Mouse (Mus musculus): ENCODE results near the gene Cacnb4. TPM values are rescaled to one million over a fixed set of nuclear protein-coding genes. Genes with fewer than 3 reads are reported as not detected.

Cacnb4 gene
- polyA plus RNA-seq, 1 experiment from 2014 or later: 0.39 TPM

DNA sequence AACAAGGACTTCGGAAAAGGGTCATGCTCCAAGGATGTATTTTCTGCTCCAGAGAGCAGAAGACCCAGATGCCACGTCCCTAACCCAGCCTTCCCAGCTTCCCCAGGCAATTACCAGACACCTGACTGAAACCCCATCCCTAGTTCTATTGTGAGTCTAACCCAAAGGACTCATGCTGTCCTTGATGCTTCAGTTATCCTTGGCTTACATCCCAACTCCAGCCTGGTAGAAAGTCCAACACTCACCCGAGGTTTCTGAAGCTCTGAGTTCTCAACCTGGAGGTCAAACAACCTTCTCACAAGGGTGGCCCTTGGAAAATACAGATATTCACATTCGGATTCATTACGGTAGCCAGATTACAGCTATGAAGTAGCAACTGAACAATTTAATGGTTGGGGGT, 40.6 kb downstream of the Cacnb4 start:
- Histone ChIP-seq H3K4me3 (ENCODE audit: low read length) (no peak overlapping the region), H3K27me3 (replicated peaks; ENCODE audit: control insufficient read depth, insufficient read depth, low read length) (no peaks in the 10 kb centered on the region), H3K4me2 (ENCODE audit: low read depth, low read length) (no peak overlapping the region), H3K36me3 (ENCODE audit: control insufficient read depth, insufficient read depth, low read length) (no peaks in the 10 kb centered on the region), H3K9me3 (ENCODE audit: control insufficient read depth, low read length) (no peaks in the 10 kb centered on the region), H3K9ac (ENCODE audit: low read depth, low read length) (no peak overlapping the region), H3K27ac (ENCODE audit: low read length) (no peak overlapping the region), H3K4me1 (ENCODE audit: control insufficient read depth, insufficient read depth, low read length) (no peaks in the 10 kb centered on the region)
- WGBS: 69% methylated on average over 5 of the region's 5 CpGs
- no peak for ATAC-seq

DNA sequence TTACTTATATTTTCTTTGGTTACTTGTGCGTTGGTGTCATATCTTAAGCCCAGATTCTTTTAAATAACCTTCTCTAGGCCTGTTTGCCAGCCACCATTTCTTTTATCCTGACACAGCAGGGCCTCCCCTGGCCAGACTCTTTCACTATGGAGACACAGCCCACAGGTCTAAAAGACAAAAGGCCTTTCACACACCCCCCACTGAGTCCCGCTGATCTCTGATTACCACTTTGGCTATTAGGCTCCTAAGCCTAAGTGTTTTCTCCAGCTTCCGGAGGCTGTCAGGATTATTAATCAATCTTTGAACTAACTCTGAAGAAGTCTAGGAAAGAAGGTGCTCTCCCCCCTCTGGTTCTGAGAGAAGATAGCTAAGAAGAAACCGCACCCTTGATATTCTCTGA, 41.3 kb downstream of the Cacnb4 start:
- no peaks in the 10 kb centered on the region for H3K4me1 ChIP-seq (ENCODE audit: control insufficient read depth, insufficient read depth, low read length)
- no peaks in the 10 kb centered on the region for H3K9me3 ChIP-seq (ENCODE audit: control insufficient read depth, low read length)
- no peaks in the 10 kb centered on the region for H3K36me3 ChIP-seq (ENCODE audit: control insufficient read depth, insufficient read depth, low read length)
- H3K9ac ChIP-seq (ENCODE audit: low read depth, low read length): no peak overlapping the region
- H3K27ac ChIP-seq (ENCODE audit: low read length): no peak overlapping the region
- ATAC-seq: no peak
- WGBS: 36% methylated on average over 4 of the region's 4 CpGs
- H3K4me2 ChIP-seq (ENCODE audit: low read depth, low read length): no peak overlapping the region
- no peaks in the 10 kb centered on the region for H3K27me3 ChIP-seq (replicated peaks; ENCODE audit: control insufficient read depth, insufficient read depth, low read length)
- H3K4me3 ChIP-seq (ENCODE audit: low read length): no peak overlapping the region

DNA sequence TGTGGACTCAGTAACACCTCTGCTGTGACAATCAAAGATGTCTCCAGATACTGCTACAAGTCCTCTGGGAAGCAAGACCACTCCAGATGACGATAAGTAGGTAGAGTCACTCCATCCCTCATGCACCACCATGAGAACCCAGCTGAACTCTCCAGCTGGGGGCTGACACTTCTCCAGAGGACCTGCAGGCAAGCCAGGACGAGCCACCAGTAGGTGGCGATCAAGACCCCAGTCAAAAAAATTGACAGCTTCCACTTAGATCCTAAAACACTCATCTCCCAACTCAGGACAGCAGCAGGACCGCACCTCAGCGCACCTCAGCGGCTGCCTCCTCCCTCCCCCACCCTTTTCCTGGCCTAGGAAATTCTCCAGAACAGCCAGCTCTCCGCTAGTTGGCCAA, 43.8 kb downstream of the Cacnb4 start:
- Histone ChIP-seq H3K36me3 (ENCODE audit: control insufficient read depth, insufficient read depth, low read length) (no peaks in the 10 kb centered on the region), H3K9me3 (ENCODE audit: control insufficient read depth, low read length) (no peaks in the 10 kb centered on the region), H3K9ac (ENCODE audit: low read depth, low read length) (no peak overlapping the region), H3K4me1 (ENCODE audit: control insufficient read depth, insufficient read depth, low read length) (no peaks in the 10 kb centered on the region), H3K27me3 (replicated peaks; ENCODE audit: control insufficient read depth, insufficient read depth, low read length) (no peaks in the 10 kb centered on the region), H3K27ac (ENCODE audit: low read length) (no peak overlapping the region), H3K4me3 (ENCODE audit: low read length) (no peak overlapping the region), H3K4me2 (ENCODE audit: low read depth, low read length) (no peak overlapping the region)
- no peak for ATAC-seq
- WGBS: 8% methylated on average over 7 of the region's 7 CpGs

DNA sequence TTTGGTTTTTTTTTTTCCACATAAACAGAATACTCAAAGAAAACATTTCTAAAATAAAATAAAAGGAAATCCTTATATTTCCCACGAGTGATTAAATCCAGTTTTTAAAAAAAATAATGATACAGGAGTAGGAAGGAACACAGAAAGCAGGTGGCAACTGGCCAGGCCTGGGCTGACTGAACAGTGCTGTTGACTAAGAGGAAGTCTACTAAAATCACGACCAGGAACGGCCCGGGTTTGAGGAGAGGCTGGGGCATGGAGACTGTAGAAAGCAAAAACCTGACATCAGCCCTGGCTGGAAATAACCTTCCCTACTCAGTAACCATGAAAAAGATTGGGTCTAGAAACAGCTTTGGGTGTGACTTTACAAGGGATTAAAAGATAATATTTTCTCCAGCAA, 48.4 kb downstream of the Cacnb4 start:
- 0 out of 2 replicates have a peak, but pooled peaks cover 8% of the 10 kb centered on the region for H3K4me1 ChIP-seq (ENCODE audit: control insufficient read depth, insufficient read depth, low read length)
- 75% methylated on average over 4 of the region's 4 CpGs for WGBS

DNA sequence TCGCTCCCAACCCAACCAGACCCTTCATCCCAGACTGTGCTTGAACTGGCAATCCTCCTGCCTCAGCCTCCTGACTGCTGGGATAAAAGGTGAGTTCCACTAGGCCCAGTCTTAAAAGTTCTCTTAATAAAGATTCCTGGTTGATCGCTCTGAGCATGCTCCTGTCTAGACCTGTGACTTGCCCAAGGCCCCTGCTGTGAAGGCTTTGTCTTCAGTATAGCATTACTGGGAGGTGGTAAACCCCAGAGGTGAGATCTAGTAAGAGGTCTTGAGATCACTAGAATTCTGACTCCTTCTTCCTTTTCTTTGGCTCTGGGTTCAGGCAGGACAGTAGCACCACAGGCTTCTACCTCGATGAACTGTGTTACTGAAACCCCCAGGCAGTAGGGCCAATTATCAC, 50.4 kb downstream of the Cacnb4 start:
- WGBS: 92% methylated on average over 3 of the region's 3 CpGs

More for the DNA sequence above, 48.4 kb downstream of the Cacnb4 start:
- no peaks in the 10 kb centered on the region for H3K27me3 ChIP-seq (replicated peaks; ENCODE audit: control insufficient read depth, insufficient read depth, low read length)
- no peaks in the 10 kb centered on the region for H3K36me3 ChIP-seq (ENCODE audit: control insufficient read depth, insufficient read depth, low read length)
- no peak overlapping the region for H3K9ac ChIP-seq (ENCODE audit: low read depth, low read length)
- no peaks in the 10 kb centered on the region for H3K9me3 ChIP-seq (ENCODE audit: control insufficient read depth, low read length)
- no peak for ATAC-seq
- no peak overlapping the region for H3K27ac ChIP-seq (ENCODE audit: low read length)
- H3K4me3 ChIP-seq (ENCODE audit: low read length): no peak overlapping the region
- no peak overlapping the region for H3K4me2 ChIP-seq (ENCODE audit: low read depth, low read length)

DNA sequence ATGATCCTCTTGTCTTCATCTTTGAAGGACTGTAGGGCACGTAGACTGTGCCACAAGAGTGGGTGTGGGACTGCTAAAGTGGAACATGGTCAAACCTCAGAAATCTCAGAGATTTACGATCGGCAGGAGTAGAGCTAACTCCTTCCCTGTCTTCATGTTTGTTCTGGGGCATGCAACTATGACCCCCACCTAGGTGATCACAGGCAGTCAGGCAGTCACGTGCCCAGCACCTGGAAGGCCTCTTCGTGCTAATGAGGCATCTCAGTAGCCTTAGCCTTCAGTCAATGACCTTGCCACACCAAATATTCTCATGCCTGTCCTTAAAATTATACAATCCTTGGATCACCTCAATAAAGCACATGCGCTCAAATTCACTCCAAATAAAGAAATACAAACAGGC, 50.9 kb downstream of the Cacnb4 start:
- no peaks in the 10 kb centered on the region for H3K27me3 ChIP-seq (replicated peaks; ENCODE audit: control insufficient read depth, insufficient read depth, low read length)
- H3K4me1 ChIP-seq (ENCODE audit: control insufficient read depth, insufficient read depth, low read length): 0 out of 2 replicates have a peak, but pooled peaks cover 8% of the 10 kb centered on the region
- no peak overlapping the region for H3K9ac ChIP-seq (ENCODE audit: low read depth, low read length)
- H3K36me3 ChIP-seq (ENCODE audit: control insufficient read depth, insufficient read depth, low read length): no peaks in the 10 kb centered on the region
- H3K9me3 ChIP-seq (ENCODE audit: control insufficient read depth, low read length): no peaks in the 10 kb centered on the region
- no peak overlapping the region for H3K4me2 ChIP-seq (ENCODE audit: low read depth, low read length)
- no peak for ATAC-seq
- H3K27ac ChIP-seq (ENCODE audit: low read length): no peak overlapping the region
- no peak overlapping the region for H3K4me3 ChIP-seq (ENCODE audit: low read length)
- WGBS: 78% methylated on average over 6 of the region's 6 CpGs

More for the DNA sequence above, 50.4 kb downstream of the Cacnb4 start:
- Histone ChIP-seq H3K9me3 (ENCODE audit: control insufficient read depth, low read length) (no peaks in the 10 kb centered on the region), H3K9ac (ENCODE audit: low read depth, low read length) (no peak overlapping the region), H3K36me3 (ENCODE audit: control insufficient read depth, insufficient read depth, low read length) (no peaks in the 10 kb centered on the region), H3K27me3 (replicated peaks; ENCODE audit: control insufficient read depth, insufficient read depth, low read length) (no peaks in the 10 kb centered on the region), H3K4me3 (ENCODE audit: low read length) (no peak overlapping the region), H3K4me1 (ENCODE audit: control insufficient read depth, insufficient read depth, low read length) (0 out of 2 replicates have a peak, but pooled peaks cover 8% of the 10 kb centered on the region), H3K4me2 (ENCODE audit: low read depth, low read length) (no peak overlapping the region), H3K27ac (ENCODE audit: low read length) (no peak overlapping the region)
- ATAC-seq: no peak

DNA sequence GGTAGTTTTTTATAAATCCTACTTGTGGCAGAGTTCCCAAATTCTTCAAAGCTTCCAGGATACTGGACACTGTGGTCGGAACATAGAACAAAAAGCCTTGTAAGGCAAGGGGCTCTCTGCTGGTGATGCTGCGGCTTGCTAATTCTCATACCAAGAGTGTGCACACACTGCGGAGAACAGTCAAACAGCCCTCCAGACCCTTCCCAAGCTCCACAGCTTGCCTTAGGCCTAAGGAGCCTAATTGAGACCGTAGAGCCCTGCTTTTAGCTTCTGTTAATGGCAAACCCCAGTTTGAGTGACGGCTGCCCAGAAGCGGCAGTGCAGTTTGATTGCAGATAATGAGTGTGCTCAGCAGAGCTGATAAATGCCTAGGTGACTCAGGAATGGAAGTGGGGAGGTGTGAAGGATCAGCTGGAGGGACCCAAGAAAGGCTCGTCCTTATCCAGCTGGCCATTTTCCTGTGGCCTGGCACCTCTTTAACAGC, 52.7 kb downstream of the Cacnb4 start:
- Histone ChIP-seq H3K4me3 (ENCODE audit: low read length) (no peak overlapping the region), H3K4me1 (ENCODE audit: control insufficient read depth, insufficient read depth, low read length) (0 out of 2 replicates have a peak, but pooled peaks cover 9% of the 10 kb centered on the region), H3K9me3 (ENCODE audit: control insufficient read depth, low read length) (no peaks in the 10 kb centered on the region), H3K4me2 (ENCODE audit: low read depth, low read length) (no peak overlapping the region), H3K36me3 (ENCODE audit: control insufficient read depth, insufficient read depth, low read length) (no peaks in the 10 kb centered on the region), H3K27me3 (replicated peaks; ENCODE audit: control insufficient read depth, insufficient read depth, low read length) (no peaks in the 10 kb centered on the region), H3K9ac (ENCODE audit: low read depth, low read length) (no peak overlapping the region), H3K27ac (ENCODE audit: low read length) (no peak overlapping the region)
- 47% methylated on average over 7 of the region's 7 CpGs for WGBS
- peak; percentile 31; the same call in 1 of the 2 replicates for ATAC-seq

DNA sequence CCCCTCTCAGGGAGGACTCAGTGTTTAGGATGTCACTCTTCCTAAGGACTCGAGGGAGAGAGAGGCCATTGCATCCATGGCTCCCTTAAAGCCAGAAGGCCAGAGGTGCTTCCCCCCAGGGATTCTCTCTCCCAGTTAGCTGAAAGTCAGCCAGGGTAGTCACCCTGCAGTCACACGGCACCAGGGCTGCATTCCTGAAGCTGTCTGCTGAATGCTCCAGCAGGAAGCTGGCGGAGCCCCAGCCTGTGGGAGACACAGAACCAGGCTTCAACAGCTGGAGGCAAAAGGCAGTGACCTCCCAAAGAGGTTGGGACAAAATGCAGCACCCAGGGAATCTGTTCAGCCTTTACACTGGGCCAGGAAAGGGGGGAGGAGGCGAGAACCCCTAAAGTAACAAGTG, 53.2 kb downstream of the Cacnb4 start:
- H3K4me2 ChIP-seq (ENCODE audit: low read depth, low read length): no peak overlapping the region
- H3K27ac ChIP-seq (ENCODE audit: low read length): peak overlapping the region; percentile 18; the same call in 1 of the 2 replicates
- H3K27me3 ChIP-seq (replicated peaks; ENCODE audit: control insufficient read depth, insufficient read depth, low read length): no peaks in the 10 kb centered on the region
- ATAC-seq: 0 out of 2 replicates have a peak, but pooled peaks have one; percentile 13
- H3K36me3 ChIP-seq (ENCODE audit: control insufficient read depth, insufficient read depth, low read length): no peaks in the 10 kb centered on the region
- H3K9me3 ChIP-seq (ENCODE audit: control insufficient read depth, low read length): no peaks in the 10 kb centered on the region
- WGBS: 43% methylated on average over 4 of the region's 4 CpGs
- H3K4me1 ChIP-seq (ENCODE audit: control insufficient read depth, insufficient read depth, low read length): 0 out of 2 replicates have a peak, but pooled peaks cover 11% of the 10 kb centered on the region
- no peak overlapping the region for H3K9ac ChIP-seq (ENCODE audit: low read depth, low read length)
- H3K4me3 ChIP-seq (ENCODE audit: low read length): no peak overlapping the region

DNA sequence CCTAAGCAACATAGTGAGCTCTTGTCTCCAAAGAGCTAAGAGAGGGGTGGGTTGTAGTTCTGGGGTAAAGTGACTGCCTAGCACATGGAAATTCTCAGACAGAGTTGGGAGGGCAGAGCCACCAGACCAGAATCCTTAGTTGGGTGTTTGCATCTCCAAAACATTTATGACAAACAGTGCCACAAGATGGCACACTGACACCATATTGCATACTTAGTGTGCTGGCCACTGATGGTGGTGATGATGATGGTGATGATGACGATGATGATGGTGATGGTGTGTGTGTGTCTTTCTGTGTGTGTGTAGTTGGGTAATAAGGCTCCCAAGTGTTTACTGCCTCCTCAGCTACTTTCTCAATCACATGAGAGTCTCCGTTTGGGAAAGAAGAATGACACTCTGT, 54.0 kb downstream of the Cacnb4 start:
- Histone ChIP-seq H3K27ac (ENCODE audit: low read length) (no peak overlapping the region), H3K4me2 (ENCODE audit: low read depth, low read length) (no peak overlapping the region), H3K9me3 (ENCODE audit: control insufficient read depth, low read length) (no peaks in the 10 kb centered on the region), H3K36me3 (ENCODE audit: control insufficient read depth, insufficient read depth, low read length) (no peaks in the 10 kb centered on the region), H3K27me3 (replicated peaks; ENCODE audit: control insufficient read depth, insufficient read depth, low read length) (no peaks in the 10 kb centered on the region), H3K4me1 (ENCODE audit: control insufficient read depth, insufficient read depth, low read length) (0 out of 2 replicates have a peak, but pooled peaks cover 11% of the 10 kb centered on the region), H3K9ac (ENCODE audit: low read depth, low read length) (no peak overlapping the region), H3K4me3 (ENCODE audit: low read length) (no peak overlapping the region)
- 57% methylated on average over 2 of the region's 2 CpGs for WGBS
- ATAC-seq: no peak

DNA sequence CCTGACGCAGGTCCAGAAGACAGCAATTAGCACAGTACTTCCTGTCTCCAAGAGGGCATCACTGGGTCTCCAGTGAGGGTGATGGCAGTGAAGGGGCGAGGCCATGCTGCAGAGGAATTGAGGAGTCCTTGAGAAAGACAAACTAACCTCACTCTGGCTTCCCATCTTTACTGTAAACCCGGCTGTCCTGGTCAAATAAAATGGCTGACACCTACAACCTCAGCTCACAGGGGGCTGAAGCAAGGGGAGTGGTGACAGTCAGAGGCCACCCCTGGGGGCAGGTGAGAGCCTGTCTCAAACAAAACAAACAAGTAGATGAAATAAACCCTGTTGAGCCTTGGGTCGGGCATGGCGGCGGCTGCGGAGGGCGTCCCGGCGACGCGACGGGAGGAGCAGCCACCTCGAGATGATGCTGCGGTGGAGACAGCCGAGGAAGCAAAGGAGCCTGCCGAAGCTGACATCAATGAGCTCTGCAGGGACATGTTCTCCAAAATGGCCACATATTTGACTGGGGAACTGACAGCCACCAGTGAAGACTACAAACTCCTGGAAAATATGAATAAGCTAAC, 57.1 kb downstream of the Cacnb4 start:
- Histone ChIP-seq H3K4me2 (ENCODE audit: low read depth, low read length) (peak overlapping the region; percentile 69), H3K36me3 (ENCODE audit: control insufficient read depth, insufficient read depth, low read length) (no peaks in the 10 kb centered on the region), H3K9ac (ENCODE audit: low read depth, low read length) (no peak overlapping the region), H3K27me3 (replicated peaks; ENCODE audit: control insufficient read depth, insufficient read depth, low read length) (no peaks in the 10 kb centered on the region), H3K4me1 (ENCODE audit: control insufficient read depth, insufficient read depth, low read length) (0 out of 2 replicates have a peak, but pooled peaks cover 11% of the 10 kb centered on the region), H3K4me3 (ENCODE audit: low read length) (peak overlapping the region; percentile 41), H3K9me3 (ENCODE audit: control insufficient read depth, low read length) (no peaks in the 10 kb centered on the region), H3K27ac (ENCODE audit: low read length) (no peak overlapping the region)
- WGBS: 35% methylated on average over 17 of the region's 17 CpGs
- no peak for ATAC-seq
